Mouse (Mus musculus): ENCODE results near the gene Smarcd1. TPM values are rescaled to one million over a fixed set of nuclear protein-coding genes. Genes with fewer than 3 reads are reported as not detected.

Gene Smarcd1
- 64.1 to 69.6 TPM (median 65.6 TPM) in 4 replicates for total RNA-seq (2023)

GRCm38 (mm10) chr15:99701999-99702900 is at the start of gene Smarcd1:
Smarcd1 (plus strand) TSS chr15:99702129.

GRCm38 (mm10) chr15:99670154-99670821 is 31.6 kb upstream of the Smarcd1 start, which contains the start of gene Asic1:
Asic1 (plus strand) TSS chr15:99670368.

GRCm38 (mm10) chr15:99705440-99706048 is 3.6 kb downstream of the Smarcd1 start, which contains the start of gene Gm17349:
Gm17349 (minus strand) TSS chr15:99705490.

GRCm38 (mm10) chr15:99717386-99718334 is 15.7 kb downstream of the Smarcd1 start, which contains the start of gene Gpd1:
Gpd1 (plus strand) TSS chr15:99717515.

GRCm38 (mm10) chr15:99725341-99726155 is 23.6 kb downstream of the Smarcd1 start, which contains the start of gene Cox14:
Cox14 (plus strand) TSS chr15:99725618.

Other genes starting within 250 kb of the Smarcd1 start
- 7.0 to 10.5 TPM (median 8.3 TPM) in 4 replicates for gene Nckap5l, start 244.4 kb upstream of the Smarcd1 start, total RNA-seq (2023)
- gene Bcdin3d, start 227.4 kb upstream of the Smarcd1 start, total RNA-seq (2023): 5.0 to 6.7 TPM (median 6.3 TPM) in 4 replicates
- not detected in 4 replicates for gene Faim2, start 174.0 kb upstream of the Smarcd1 start, total RNA-seq (2023)
- gene Aqp2, start 123.1 kb upstream of the Smarcd1 start, total RNA-seq (2023): not detected in 4 replicates
- gene Aqp5, start 111.3 kb upstream of the Smarcd1 start, total RNA-seq (2023): not detected in 4 replicates
- not detected in 4 replicates for gene Aqp6, start 100.7 kb upstream of the Smarcd1 start, total RNA-seq (2023)
- 6.1 to 10.4 TPM (median 7.8 TPM) in 4 replicates for gene Racgap1, start 50.5 kb upstream of the Smarcd1 start, total RNA-seq (2023)
- 0.27 to 0.49 TPM (median 0.38 TPM) in 4 replicates for gene Asic1, start 31.8 kb upstream of the Smarcd1 start, total RNA-seq (2023)
- 2.7 to 6.9 TPM (median 4.1 TPM) in 4 replicates for gene Gm17349, start 3.4 kb downstream of the Smarcd1 start, total RNA-seq (2023)
- gene Gpd1, start 15.4 kb downstream of the Smarcd1 start, total RNA-seq (2023): 0.77 to 2.6 TPM (median 1.2 TPM) in 4 replicates
- 45.2 to 51.9 TPM (median 47.5 TPM) in 4 replicates for gene Cox14, start 23.5 kb downstream of the Smarcd1 start, total RNA-seq (2023)
- 55.2 to 63.7 TPM (median 56.0 TPM) in 4 replicates for gene Cers5, start 70.8 kb downstream of the Smarcd1 start, total RNA-seq (2023)
- gene Lima1, start 173.3 kb downstream of the Smarcd1 start, total RNA-seq (2023): 1.2 to 2.1 TPM (median 1.3 TPM) in 4 replicates

All from B cell, adult 62 days (primary cell).